Mouse (Mus musculus) liver, adult 2 months (tissue): Measurements from ENCODE around the gene Dhrs13. TPM values are rescaled to one million over a fixed set of nuclear protein-coding genes. Genes with fewer than 3 reads are reported as not detected.

ENCODE experiments used
- DNase-seq: peaks from one replicate; pipeline ENCODE4 v3.0.0-alpha.2; 2011; ENCODE audit warnings: low read depth, low spot score; ENCODE audit errors: extremely low read depth
- H3K27ac ChIP-seq: fragments of 200-500 bp; replicated peaks from 2 replicates; pipeline ENCODE4 v1.5.1; 2012; ENCODE audit warnings: low read depth, mild to moderate bottlenecking, control low read depth, inconsistent platforms, low read length; ENCODE audit not compliant: insufficient read depth
- H3K27me3 ChIP-seq: fragments of 200-500 bp; 2 replicates; pipeline ENCODE4 v1.6.1; 2012; ENCODE audit warnings: mild to moderate bottlenecking, moderate library complexity, low read length, inconsistent platforms; ENCODE audit not compliant: control insufficient read depth, insufficient read depth
- H3K36me3 ChIP-seq: fragments of 200-500 bp; 2 replicates; pipeline ENCODE4 v1.6.1; 2012; ENCODE audit warnings: low read length, inconsistent platforms; ENCODE audit not compliant: control insufficient read depth, insufficient read depth
- H3K4me1 ChIP-seq: fragments of 200-500 bp; 2 replicates; pipeline ENCODE4 v1.6.1; 2011; ENCODE audit warnings: low read length; ENCODE audit not compliant: control insufficient read depth, insufficient read depth
- H3K4me3 ChIP-seq: fragments of 200-500 bp; 2 replicates; pipeline ENCODE4 v1.5.1; 2011; ENCODE audit warnings: low read depth, mild to moderate bottlenecking, control low read depth, low read length, moderate library complexity; ENCODE audit not compliant: insufficient read depth
- H3K79me2 ChIP-seq: fragments of 200-500 bp; 2 replicates; pipeline ENCODE4 v1.6.1; 2012; ENCODE audit warnings: inconsistent platforms, mild to moderate bottlenecking, low read length, moderate library complexity; ENCODE audit not compliant: control insufficient read depth, insufficient read depth
- H3K9ac ChIP-seq: fragments of 200-500 bp; 2 replicates; pipeline ENCODE4 v1.6.1; 2012; ENCODE audit warnings: low read depth, mild to moderate bottlenecking, control low read depth, inconsistent platforms, low read length
- CTCF ChIP-seq: fragments of 200-500 bp; IDR thresholded peaks from 2 replicates; pipeline ENCODE4 v1.5.1; 2011; ENCODE audit warnings: low read depth, low read length, control low read depth
- POLR2A ChIP-seq: fragments of 200-500 bp; IDR thresholded peaks from 2 replicates; pipeline ENCODE4 v1.6.1; 2011; ENCODE audit warnings: low read length, control low read depth; ENCODE audit not compliant: insufficient read depth; ENCODE audit errors: extremely low read depth
- WGBS: fragments of 180-500 bp; shearing (Covaris S2); methylation state at CpG from one replicate; pipeline ENCODE4 v1.1.7; 2018; 5-methylcytosine and 5-hydroxymethylcytosine counted together
- polyA plus RNA-seq: library from polyadenylated mRNA; depleted of rRNA; stranded (reverse); fragments of >200 nt; gene quantifications from 2 replicates; pipeline ENCODE4 v1.2.3, GENCODE M21; 2012
- total RNA-seq: library from RNA; depleted of rRNA; stranded (reverse); fragments of >200 nt; gene quantifications from 2 replicates; pipeline ENCODE4 v1.2.3, GENCODE M21; 2014

The Dhrs13 gene
- total and polyA plus RNA-seq, 2 experiments: 4.3 to 6.0 TPM

DNA sequence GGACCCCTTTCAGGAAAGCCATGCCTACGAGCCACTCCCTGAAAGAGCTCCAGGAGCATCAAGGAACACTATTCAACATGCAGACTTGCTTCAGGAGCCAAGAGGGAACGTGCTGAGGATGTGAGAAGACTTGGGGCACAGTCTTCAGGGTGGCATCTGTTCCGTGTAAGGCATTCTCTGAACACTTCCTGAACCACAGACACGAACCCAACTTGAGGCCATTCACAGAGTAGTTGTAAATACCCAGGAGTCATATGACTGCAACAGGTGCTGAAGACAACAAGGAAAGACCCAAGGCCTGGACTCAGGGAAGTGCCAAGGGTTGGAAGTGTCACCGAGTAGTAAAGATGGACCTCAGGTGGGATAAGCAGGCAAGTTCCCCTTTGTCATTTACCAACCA, 35.5 kb downstream of the Dhrs13 start:
- no peaks in the 10 kb centered on the region for H3K36me3 ChIP-seq
- no peak for DNase-seq
- H3K9ac ChIP-seq: no peak overlapping the region
- no peaks in the 10 kb centered on the region for H3K4me1 ChIP-seq
- H3K79me2 ChIP-seq: no peaks in the 10 kb centered on the region
- TF ChIP-seq POLR2A (no peak), CTCF (no peak)
- no peak overlapping the region for H3K27ac ChIP-seq
- no peak overlapping the region for H3K4me3 ChIP-seq
- WGBS: 83% methylated on average over 5 of the region's 5 CpGs
- no peaks in the 10 kb centered on the region for H3K27me3 ChIP-seq

DNA sequence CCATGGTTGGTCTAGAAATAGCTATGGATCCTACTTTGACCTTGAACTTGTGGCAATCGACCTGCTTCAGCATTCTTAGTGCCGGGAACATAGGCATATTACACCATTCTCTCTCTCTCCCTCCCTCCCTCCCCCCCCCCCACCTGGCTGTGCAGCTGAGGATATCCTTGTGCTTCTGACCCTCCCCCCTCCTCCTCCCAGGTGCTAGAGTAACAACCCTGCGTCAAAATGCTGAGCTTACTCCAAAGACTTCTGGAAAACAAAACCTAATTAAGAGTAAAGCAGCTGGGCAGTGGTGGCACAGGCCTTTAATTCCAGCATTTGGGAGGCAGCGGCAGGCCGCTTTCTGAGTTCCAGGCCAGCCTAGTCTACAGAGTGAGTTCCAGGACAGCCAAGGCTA, 37.0 kb downstream of the Dhrs13 start:
- H3K4me1 ChIP-seq: no peaks in the 10 kb centered on the region
- H3K36me3 ChIP-seq: peaks cover 8% of the 10 kb centered on the region; the same call in 1 of the 2 replicates
- H3K9ac ChIP-seq: no peak overlapping the region
- no peak overlapping the region for H3K27ac ChIP-seq
- no peak overlapping the region for H3K4me3 ChIP-seq
- no peaks in the 10 kb centered on the region for H3K79me2 ChIP-seq
- DNase-seq: no peak
- no peaks in the 10 kb centered on the region for H3K27me3 ChIP-seq
- WGBS: 73% methylated on average over 5 of the region's 5 CpGs
- TF ChIP-seq CTCF: no peak
- TF ChIP-seq POLR2A: no peak

DNA sequence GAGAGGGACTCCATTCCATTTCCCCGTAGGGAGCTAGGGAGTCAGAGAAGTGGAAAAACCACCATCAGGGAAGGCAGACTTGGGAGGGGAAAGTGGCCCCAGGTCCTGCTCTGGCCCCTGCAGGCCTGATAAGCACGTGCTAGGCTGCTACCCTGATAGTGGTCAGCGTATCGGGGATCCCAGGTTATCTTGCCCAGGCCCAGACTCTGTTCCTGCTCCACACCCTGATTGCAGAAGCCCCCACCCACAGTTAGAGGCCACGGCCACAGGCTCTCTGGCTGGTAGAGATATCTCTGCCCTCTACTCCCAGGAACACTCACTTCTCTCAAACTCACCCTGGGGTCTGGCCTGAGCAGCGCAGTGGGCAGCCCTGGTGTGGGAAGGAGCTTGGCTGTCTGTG, 37.6 kb downstream of the Dhrs13 start:
- no peak for DNase-seq
- no peaks in the 10 kb centered on the region for H3K4me1 ChIP-seq
- H3K36me3 ChIP-seq: peaks cover 13% of the 10 kb centered on the region; the same call in 1 of the 2 replicates
- no peak for TF ChIP-seq POLR2A
- no peak for TF ChIP-seq CTCF
- H3K27ac ChIP-seq: no peak overlapping the region
- no peak overlapping the region for H3K4me3 ChIP-seq
- 94% methylated on average over 6 of the region's 6 CpGs for WGBS
- no peaks in the 10 kb centered on the region for H3K79me2 ChIP-seq
- H3K9ac ChIP-seq: no peak overlapping the region
- H3K27me3 ChIP-seq: no peaks in the 10 kb centered on the region

DNA sequence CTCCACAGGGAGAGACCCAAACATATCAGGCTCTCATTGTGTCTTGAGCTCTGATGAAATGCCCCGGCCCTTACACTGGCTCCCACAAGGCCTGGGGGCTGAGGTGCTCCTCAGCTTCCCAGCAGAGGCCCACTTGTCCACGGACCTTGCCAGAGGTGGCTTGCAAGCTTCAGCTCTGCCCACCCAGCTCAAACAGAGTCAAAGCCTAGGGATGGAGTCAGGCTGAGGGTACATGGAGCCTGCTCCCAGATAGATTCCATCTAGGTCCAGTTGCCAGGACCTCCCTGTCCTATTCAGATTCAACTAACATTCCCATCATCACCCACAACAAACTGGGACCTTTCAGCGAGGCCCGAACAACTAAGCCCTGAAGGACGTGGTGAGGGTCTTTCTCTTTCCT, 39.9 kb downstream of the Dhrs13 start:
- H3K4me1 ChIP-seq: no peaks in the 10 kb centered on the region
- TF ChIP-seq CTCF (no peak), POLR2A (no peak)
- DNase-seq: no peak
- peaks cover 25% of the 10 kb centered on the region; the same call in 1 of the 2 replicates for H3K36me3 ChIP-seq
- H3K27me3 ChIP-seq: no peaks in the 10 kb centered on the region
- no peaks in the 10 kb centered on the region for H3K79me2 ChIP-seq
- H3K4me3 ChIP-seq: no peak overlapping the region
- H3K27ac ChIP-seq: no peak overlapping the region
- 93% methylated on average over 5 of the region's 5 CpGs for whole genome bisulfite sequencing
- no peak overlapping the region for H3K9ac ChIP-seq

DNA sequence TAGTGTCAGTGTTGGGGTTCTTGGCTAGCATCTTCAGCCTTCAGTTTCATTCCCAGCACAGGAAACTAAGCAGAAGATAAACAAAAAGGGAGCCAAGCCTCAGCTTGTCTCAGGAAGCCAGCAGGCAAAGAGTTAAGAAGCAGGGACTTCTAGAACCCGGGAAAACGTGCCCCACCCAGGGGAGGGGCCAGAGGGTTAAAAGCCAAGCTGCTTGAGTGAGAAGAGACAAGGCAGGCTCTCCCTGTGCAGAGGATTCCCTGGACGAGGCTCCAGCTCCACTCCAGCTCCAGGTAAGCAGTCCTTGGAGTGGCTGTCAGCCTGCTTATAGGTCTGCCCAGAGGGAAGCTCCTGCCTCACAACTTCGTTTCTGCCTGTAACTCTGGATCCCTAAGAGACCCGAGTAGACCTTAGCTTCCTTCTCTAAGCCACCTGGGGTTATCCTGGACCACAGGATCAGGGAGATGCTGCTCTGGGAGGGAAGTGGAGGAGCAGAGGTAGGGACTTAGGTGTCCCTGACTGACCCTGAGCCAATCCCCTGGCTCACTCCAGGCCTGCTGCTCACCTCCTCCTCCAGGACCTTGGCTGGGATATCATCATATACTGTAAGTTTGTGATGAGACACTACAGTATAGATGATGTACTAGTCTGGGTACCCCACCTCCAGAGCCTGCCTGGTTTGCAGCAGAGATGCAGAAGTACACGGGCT, 40.5 kb downstream of the Dhrs13 start:
- H3K4me1 ChIP-seq: no peaks in the 10 kb centered on the region
- no peak for DNase-seq
- H3K27ac ChIP-seq: no peak overlapping the region
- H3K9ac ChIP-seq: no peak overlapping the region
- peaks cover 27% of the 10 kb centered on the region; the same call in 1 of the 2 replicates for H3K36me3 ChIP-seq
- no peaks in the 10 kb centered on the region for H3K27me3 ChIP-seq
- H3K79me2 ChIP-seq: no peaks in the 10 kb centered on the region
- H3K4me3 ChIP-seq: no peak overlapping the region
- WGBS: 48% methylated on average over 6 of the region's 6 CpGs
- TF ChIP-seq CTCF (no peak), POLR2A (no peak)

DNA sequence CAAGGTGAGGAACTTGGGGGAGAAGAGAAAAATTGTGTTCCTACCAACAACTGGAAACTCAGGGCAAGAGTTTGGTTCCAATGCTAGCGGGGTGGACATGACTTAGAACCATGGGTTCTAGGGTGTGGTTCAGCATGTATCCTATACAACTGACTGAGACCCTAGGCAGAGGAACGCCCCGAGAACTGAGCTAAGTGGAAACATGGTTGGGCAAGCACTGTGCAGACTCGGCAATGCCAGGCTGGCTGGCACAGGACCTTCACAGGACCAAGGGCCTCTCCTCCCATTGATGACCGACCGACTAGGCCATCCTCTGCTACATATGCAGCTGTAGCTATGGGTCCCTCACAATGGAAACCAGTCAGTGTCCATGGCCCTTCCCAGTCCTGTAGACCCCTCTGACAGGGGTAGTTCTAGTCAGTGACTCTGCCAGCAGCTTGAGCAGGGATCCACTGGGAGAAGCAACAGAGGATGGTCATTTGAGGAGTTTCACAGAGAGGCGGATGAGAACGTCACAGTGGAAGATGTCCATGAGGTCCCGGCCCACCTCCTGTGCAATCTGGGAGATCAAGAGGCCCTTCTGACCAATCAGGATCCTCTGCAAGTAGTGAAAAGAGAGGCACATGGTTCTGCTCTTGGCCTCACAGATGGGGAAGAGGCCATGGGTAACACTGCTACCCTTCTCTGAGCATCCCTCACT, 41.6 kb downstream of the Dhrs13 start:
- Histone ChIP-seq H3K4me1 (no peaks in the 10 kb centered on the region), H3K36me3 (peaks cover 28% of the 10 kb centered on the region; the same call in 1 of the 2 replicates)
- WGBS: 92% methylated on average over 9 of the region's 9 CpGs

More for the DNA sequence above, 41.6 kb downstream of the Dhrs13 start:
- Histone ChIP-seq H3K4me3 (no peak overlapping the region), H3K27me3 (no peaks in the 10 kb centered on the region), H3K9ac (no peak overlapping the region), H3K27ac (no peak overlapping the region), H3K79me2 (no peaks in the 10 kb centered on the region)
- DNase-seq: no peak
- TF ChIP-seq POLR2A (no peak), CTCF (no peak)
